Mouse (Mus musculus) testis, adult 10 weeks (tissue): ENCODE results near the gene Sftpa1. TPM values are rescaled to one million over a fixed set of nuclear protein-coding genes. Genes with fewer than 3 reads are reported as not detected.

Experiments used
- polyA plus RNA-seq: library from polyadenylated mRNA; stranded (reverse); fragments of 350-450 nt; fragmentation: Illumina TruSeq; extraction: RNeasy Lipid Tissue Mini Kit (QIAGEN cat#74804); gene quantifications from one replicate; pipeline ENCODE4 v1.2.3, GENCODE M21; 2014; ENCODE audit warnings: low read depth, low replicate concordance

Sftpa1 gene
- polyA plus RNA-seq = 0.08 TPM

GRCm38 (mm10) chr14:41131540-41131939 is at the start of gene Sftpa1:
TSS of gene Sftpa1 (plus strand) at chr14:41131782.

DNA sequence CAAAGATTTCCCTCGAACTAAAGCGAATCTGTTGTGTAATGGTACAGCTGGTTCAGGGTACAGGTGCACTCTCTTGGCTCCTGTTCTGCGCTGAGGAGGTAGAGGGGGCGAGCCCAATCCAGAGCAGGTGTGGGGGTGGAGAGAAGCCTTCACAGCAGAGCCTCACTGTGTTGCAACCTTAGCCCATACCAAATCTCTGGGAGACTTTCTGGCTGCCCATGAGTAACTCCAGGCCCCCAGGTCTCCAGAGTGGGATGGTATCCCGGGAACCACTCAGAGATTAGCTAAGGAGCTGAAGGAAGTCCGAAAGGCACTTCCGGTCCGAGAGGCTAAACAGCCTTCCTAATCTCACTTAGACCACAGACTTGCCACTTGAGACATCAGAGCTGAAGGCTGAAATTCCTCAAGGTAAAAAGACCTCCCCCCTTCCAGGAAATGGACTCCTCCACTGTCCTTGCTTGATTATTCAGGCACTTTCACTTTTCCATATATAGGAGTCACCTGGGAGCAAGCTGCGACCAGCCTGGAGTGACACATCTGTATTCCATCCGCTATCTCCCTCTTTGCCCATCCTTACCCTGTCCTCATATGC is 26.6 kb upstream of the Sftpa1 start, which contains the start of gene Mat1a:
Mat1a (plus strand) TSS at position 183 of the 592 bp plus-strand sequence.

GRCm38 (mm10) chr14:41151220-41151898 is 19.8 kb downstream of the Sftpa1 start, which contains the start of gene Mbl1:
TSS of gene Mbl1 (plus strand) at chr14:41151458.

DNA sequence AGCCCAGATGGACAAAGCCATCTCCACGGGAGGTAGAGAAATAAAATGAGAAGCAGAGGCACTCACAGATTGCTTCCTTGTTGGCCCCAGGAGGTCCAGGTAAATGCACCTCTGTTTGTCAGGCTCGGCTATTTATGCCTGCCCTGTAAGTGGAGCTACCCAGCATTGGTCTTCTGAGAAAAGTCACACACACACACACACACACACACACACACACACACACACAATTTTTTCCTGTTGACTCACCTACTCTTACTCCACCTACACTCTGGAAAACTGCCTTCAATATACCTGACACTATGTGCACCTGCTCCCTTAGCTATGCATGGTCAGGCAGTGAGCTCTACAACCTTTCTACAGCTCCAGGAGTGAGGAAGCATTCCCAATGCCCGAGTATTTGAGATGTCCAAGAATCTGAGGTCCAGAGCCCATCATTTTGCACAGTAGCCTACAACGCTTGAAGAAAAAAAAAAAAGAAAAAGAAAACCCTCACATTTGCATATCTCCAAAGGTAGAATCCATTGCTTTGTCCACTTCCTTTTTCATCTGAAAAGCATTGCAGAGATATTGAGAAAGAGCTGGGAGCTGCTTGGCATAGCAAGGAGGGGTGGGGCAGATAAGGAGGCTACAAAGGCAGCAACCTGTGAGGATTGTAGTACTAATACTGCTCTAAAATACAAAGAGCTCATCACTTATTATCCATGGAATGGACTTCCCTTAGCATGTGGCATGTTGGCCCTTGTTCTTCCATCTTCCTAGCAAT is 53.7 kb downstream of the Sftpa1 start, which contains the start of gene Sftpd:
Sftpd (minus strand) TSS at position 91 of the 763 bp plus-strand sequence.

Other genes starting within 250 kb of the Sftpa1 start
- 0.43 TPM for gene Sh2d4b, start 238.5 kb upstream of the Sftpa1 start, polyA plus RNA-seq
- gene Tspan14, start 165.0 kb upstream of the Sftpa1 start, polyA plus RNA-seq = 1.6 TPM
- gene Fam213a, start 118.0 kb upstream of the Sftpa1 start, polyA plus RNA-seq = 126 TPM
- gene Dydc2, start 62.6 kb upstream of the Sftpa1 start, polyA plus RNA-seq = 56.2 TPM
- gene Dydc1, start 58.9 kb upstream of the Sftpa1 start, polyA plus RNA-seq = 149 TPM
- gene Mat1a, start 26.7 kb upstream of the Sftpa1 start, polyA plus RNA-seq = 0.24 TPM
- 0.25 TPM for gene Mbl1, start 19.7 kb downstream of the Sftpa1 start, polyA plus RNA-seq
- not detected for gene Sftpd, start 53.4 kb downstream of the Sftpa1 start, polyA plus RNA-seq
- 10.9 TPM for gene Gm2832, start 147.0 kb downstream of the Sftpa1 start, polyA plus RNA-seq
- gene Gm5798, start 216.8 kb downstream of the Sftpa1 start, polyA plus RNA-seq = 17.3 TPM